Mouse (Mus musculus): ENCODE measurements at regions not wholly inside any gene's neighbourhood (a gene's known extent, or its start where the extent isn't known, plus 50 kb on each side); places are given as distances from the start of the nearest gene placed in this dataset.

DNA sequence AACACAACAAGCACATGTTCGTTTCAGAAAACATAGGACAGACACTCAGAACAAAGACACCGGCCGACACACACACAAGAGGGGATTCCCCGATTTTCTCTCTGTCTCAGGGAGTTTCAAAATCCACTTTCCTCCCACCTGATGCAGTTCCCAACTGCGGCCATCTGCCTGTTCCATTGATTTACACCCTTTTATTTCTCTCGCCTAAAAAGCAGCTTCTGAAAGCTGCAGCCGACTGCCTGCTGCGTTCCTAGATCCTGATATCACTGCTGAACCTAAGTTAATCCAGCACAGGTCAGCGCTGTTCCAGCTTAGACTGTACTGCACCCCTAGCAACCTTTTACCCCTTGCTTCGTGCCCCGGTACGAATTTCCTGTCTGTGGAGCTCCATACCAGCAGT, 237.0 kb downstream of the Impad1 start:
- Histone ChIP-seq H3K9me3 (replicated peaks; ENCODE audit: control insufficient read depth, low read length) (no peaks in the 10 kb centered on the region), H3K4me3 (ENCODE audit: low read depth, low read length) (no peak overlapping the region), H3K27me3 (ENCODE audit: control insufficient read depth, insufficient read depth, low read depth, low read length) (no peaks in the 10 kb centered on the region), H3K9ac (ENCODE audit: low read depth, low read length) (no peak overlapping the region), H3K36me3 (ENCODE audit: control insufficient read depth, insufficient read depth) (no peaks in the 10 kb centered on the region), H3K4me2 (ENCODE audit: low read depth, low read length) (no peak overlapping the region), H3K27ac (ENCODE audit: low read length) (no peak overlapping the region), H3K4me1 (ENCODE audit: control insufficient read depth, low read depth, low read length) (no peaks in the 10 kb centered on the region)
- no peak for ATAC-seq (ENCODE audit: low read depth)
- 59% methylated on average over 12 of the region's 12 CpGs for WGBS (ENCODE audit: insufficient replicate concordance)

- Histone ChIP-seq H3K36me3 (ENCODE audit: control insufficient read depth, insufficient read depth) (no peaks in the 10 kb centered on the region), H3K27ac (ENCODE audit: low read length) (no peak overlapping the region), H3K4me1 (ENCODE audit: control insufficient read depth, low read depth, low read length) (no peaks in the 10 kb centered on the region), H3K9me3 (replicated peaks; ENCODE audit: control insufficient read depth, low read length) (no peaks in the 10 kb centered on the region), H3K9ac (ENCODE audit: low read depth, low read length) (no peak overlapping the region), H3K4me2 (ENCODE audit: low read depth, low read length) (no peak overlapping the region), H3K27me3 (ENCODE audit: control insufficient read depth, insufficient read depth, low read depth, low read length) (no peaks in the 10 kb centered on the region), H3K4me3 (ENCODE audit: low read depth, low read length) (no peak overlapping the region)
- no peak for ATAC-seq (ENCODE audit: low read depth)
- WGBS (ENCODE audit: insufficient replicate concordance) = 65% methylated on average over 5 of the region's 5 CpGs
These were observed 242.9 kb downstream of the Impad1 start for GRCm38 (mm10) chr4:4550301-4550700.

DNA sequence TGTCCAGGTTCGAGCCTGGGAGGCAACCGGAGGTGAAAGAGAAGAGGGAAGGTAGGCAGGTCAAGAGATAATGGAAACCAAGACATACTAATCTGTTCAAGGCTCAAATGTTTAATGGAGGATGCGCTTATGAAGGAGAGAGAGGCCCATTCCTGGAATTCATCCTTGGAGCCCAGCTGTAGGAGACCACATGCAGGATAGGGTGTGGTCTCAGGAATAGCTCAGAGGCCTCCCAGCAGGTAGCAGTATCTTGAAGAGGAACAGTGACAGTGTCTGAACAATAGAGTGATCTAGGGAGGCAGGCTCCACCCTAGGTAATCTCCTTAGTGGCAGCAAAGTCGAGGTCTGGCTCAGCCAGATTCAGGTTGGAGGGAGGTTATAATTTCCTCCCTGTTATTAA, 243.3 kb downstream of the Impad1 start:
- Histone ChIP-seq H3K4me3 (ENCODE audit: low read depth, low read length) (no peak overlapping the region), H3K4me1 (ENCODE audit: control insufficient read depth, low read depth, low read length) (no peaks in the 10 kb centered on the region), H3K27me3 (ENCODE audit: control insufficient read depth, insufficient read depth, low read depth, low read length) (no peaks in the 10 kb centered on the region), H3K36me3 (ENCODE audit: control insufficient read depth, insufficient read depth) (no peaks in the 10 kb centered on the region), H3K9me3 (replicated peaks; ENCODE audit: control insufficient read depth, low read length) (no peaks in the 10 kb centered on the region), H3K9ac (ENCODE audit: low read depth, low read length) (no peak overlapping the region), H3K4me2 (ENCODE audit: low read depth, low read length) (no peak overlapping the region), H3K27ac (ENCODE audit: low read length) (no peak overlapping the region)
- WGBS (ENCODE audit: insufficient replicate concordance) = 53% methylated on average over 4 of the region's 4 CpGs
- no peak for ATAC-seq (ENCODE audit: low read depth)

- Histone ChIP-seq H3K9me3 (replicated peaks; ENCODE audit: control insufficient read depth, low read length) (no peaks in the 10 kb centered on the region), H3K9ac (ENCODE audit: low read depth, low read length) (no peak overlapping the region), H3K4me1 (ENCODE audit: control insufficient read depth, low read depth, low read length) (no peaks in the 10 kb centered on the region), H3K4me2 (ENCODE audit: low read depth, low read length) (no peak overlapping the region), H3K27ac (ENCODE audit: low read length) (no peak overlapping the region), H3K36me3 (ENCODE audit: control insufficient read depth, insufficient read depth) (no peaks in the 10 kb centered on the region), H3K27me3 (ENCODE audit: control insufficient read depth, insufficient read depth, low read depth, low read length) (no peaks in the 10 kb centered on the region), H3K4me3 (ENCODE audit: low read depth, low read length) (no peak overlapping the region)
- ATAC-seq (ENCODE audit: low read depth) = no peak
- 56% methylated on average over 2 of the region's 2 CpGs for WGBS (ENCODE audit: insufficient replicate concordance)
These were observed 255.9 kb downstream of the Impad1 start for GRCm38 (mm10) chr4:4537172-4537753.

GRCm38 (mm10) chr4:4532196-4532595, 261.0 kb downstream of the Impad1 start:
- Histone ChIP-seq H3K9me3 (replicated peaks; ENCODE audit: control insufficient read depth, low read length) (no peaks in the 10 kb centered on the region), H3K36me3 (ENCODE audit: control insufficient read depth, insufficient read depth) (no peaks in the 10 kb centered on the region), H3K4me3 (ENCODE audit: low read depth, low read length) (no peak overlapping the region), H3K4me2 (ENCODE audit: low read depth, low read length) (no peak overlapping the region), H3K27me3 (ENCODE audit: control insufficient read depth, insufficient read depth, low read depth, low read length) (no peaks in the 10 kb centered on the region), H3K4me1 (ENCODE audit: control insufficient read depth, low read depth, low read length) (no peaks in the 10 kb centered on the region), H3K27ac (ENCODE audit: low read length) (no peak overlapping the region), H3K9ac (ENCODE audit: low read depth, low read length) (no peak overlapping the region)
- no peak for ATAC-seq (ENCODE audit: low read depth)
- WGBS (ENCODE audit: insufficient replicate concordance) = 55% methylated on average over 4 of the region's 4 CpGs

GRCm38 (mm10) chr4:4528311-4528710, 264.8 kb downstream of the Impad1 start:
- no peaks in the 10 kb centered on the region for H3K36me3 ChIP-seq (ENCODE audit: control insufficient read depth, insufficient read depth)

DNA sequence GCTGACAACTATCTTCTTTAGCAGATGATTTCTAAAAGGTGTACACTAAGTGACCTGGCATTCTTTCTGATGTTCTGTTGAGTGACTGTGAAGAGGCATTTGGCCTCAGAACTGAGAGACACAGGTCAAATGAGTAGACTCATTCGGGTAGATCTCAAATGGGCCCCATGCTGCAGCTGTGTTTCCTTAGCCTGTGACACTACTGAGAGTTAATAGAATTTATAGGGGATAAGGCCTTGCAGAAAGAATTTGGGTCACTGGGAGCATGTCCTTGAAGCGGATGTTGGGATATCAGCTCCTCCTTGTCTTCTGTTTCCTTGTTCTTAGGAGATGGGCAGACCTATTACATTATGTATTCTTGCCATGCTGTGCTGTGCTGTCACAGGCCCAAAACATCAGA, 271.4 kb downstream of the Impad1 start:
- Histone ChIP-seq H3K4me1 (ENCODE audit: control insufficient read depth, low read depth, low read length) (no peaks in the 10 kb centered on the region), H3K9me3 (replicated peaks; ENCODE audit: control insufficient read depth, low read length) (no peaks in the 10 kb centered on the region), H3K36me3 (ENCODE audit: control insufficient read depth, insufficient read depth) (no peaks in the 10 kb centered on the region), H3K4me2 (ENCODE audit: low read depth, low read length) (no peak overlapping the region), H3K27me3 (ENCODE audit: control insufficient read depth, insufficient read depth, low read depth, low read length) (no peaks in the 10 kb centered on the region), H3K4me3 (ENCODE audit: low read depth, low read length) (no peak overlapping the region), H3K27ac (ENCODE audit: low read length) (no peak overlapping the region), H3K9ac (ENCODE audit: low read depth, low read length) (no peak overlapping the region)
- ATAC-seq (ENCODE audit: low read depth) = no peak
- 50% methylated on average over 2 of the region's 2 CpGs for WGBS (ENCODE audit: insufficient replicate concordance)

More at GRCm38 (mm10) chr4:4528311-4528710, 264.8 kb downstream of the Impad1 start:
- Histone ChIP-seq H3K4me1 (ENCODE audit: control insufficient read depth, low read depth, low read length) (no peaks in the 10 kb centered on the region), H3K4me2 (ENCODE audit: low read depth, low read length) (no peak overlapping the region), H3K9me3 (replicated peaks; ENCODE audit: control insufficient read depth, low read length) (no peaks in the 10 kb centered on the region), H3K4me3 (ENCODE audit: low read depth, low read length) (no peak overlapping the region), H3K27me3 (ENCODE audit: control insufficient read depth, insufficient read depth, low read depth, low read length) (no peaks in the 10 kb centered on the region), H3K27ac (ENCODE audit: low read length) (no peak overlapping the region), H3K9ac (ENCODE audit: low read depth, low read length) (no peak overlapping the region)
- WGBS (ENCODE audit: insufficient replicate concordance) = 70% methylated on average over 12 of the region's 12 CpGs
- no peak for ATAC-seq (ENCODE audit: low read depth)

DNA sequence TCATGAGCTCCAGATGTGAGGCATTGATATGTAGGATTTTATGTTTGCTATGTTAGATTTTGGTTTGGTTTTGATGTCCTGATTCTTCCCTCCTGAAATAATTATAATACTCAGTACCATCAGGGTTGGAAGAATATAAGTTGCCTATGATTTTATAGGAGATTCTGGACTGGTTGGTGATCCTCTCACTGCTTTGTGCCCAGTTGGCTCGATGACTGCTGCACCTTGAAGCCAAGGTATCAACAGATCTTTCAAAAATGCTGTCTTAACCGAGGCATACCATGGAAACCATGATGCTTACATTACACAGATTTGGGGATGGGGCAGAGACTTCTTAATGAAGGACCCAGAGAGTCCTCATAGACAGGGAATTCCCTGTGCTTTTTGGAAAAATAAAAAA, 274.4 kb downstream of the Impad1 start:
- Histone ChIP-seq H3K9me3 (replicated peaks; ENCODE audit: control insufficient read depth, low read length) (no peaks in the 10 kb centered on the region), H3K9ac (ENCODE audit: low read depth, low read length) (no peak overlapping the region), H3K27ac (ENCODE audit: low read length) (no peak overlapping the region), H3K36me3 (ENCODE audit: control insufficient read depth, insufficient read depth) (no peaks in the 10 kb centered on the region), H3K4me2 (ENCODE audit: low read depth, low read length) (no peak overlapping the region), H3K4me1 (ENCODE audit: control insufficient read depth, low read depth, low read length) (no peaks in the 10 kb centered on the region), H3K27me3 (ENCODE audit: control insufficient read depth, insufficient read depth, low read depth, low read length) (no peaks in the 10 kb centered on the region), H3K4me3 (ENCODE audit: low read depth, low read length) (no peak overlapping the region)
- ATAC-seq (ENCODE audit: low read depth) = no peak
- WGBS (ENCODE audit: insufficient replicate concordance) = 57% methylated on average over 2 of the region's 2 CpGs

DNA sequence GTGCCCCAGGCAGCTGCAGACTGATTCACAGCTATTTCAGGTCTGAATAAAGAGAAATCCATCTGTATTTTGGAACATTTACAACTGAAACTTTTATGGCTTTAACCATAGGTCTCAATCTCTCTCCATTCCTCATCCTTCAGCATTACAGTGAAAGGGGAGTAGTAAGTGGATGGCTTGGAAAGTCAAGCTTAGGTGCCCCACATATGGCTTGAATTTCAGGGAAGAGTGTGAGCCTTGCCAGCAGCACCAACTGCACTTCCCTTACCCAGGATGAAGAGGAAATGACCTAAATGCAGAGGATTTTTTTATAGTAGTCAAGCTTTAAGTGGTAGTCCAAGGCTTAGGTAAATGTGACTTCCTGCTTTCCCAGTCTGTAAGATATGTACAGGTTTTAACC, 279.8 kb downstream of the Impad1 start:
- Histone ChIP-seq H3K4me2 (ENCODE audit: low read depth, low read length) (no peak overlapping the region), H3K4me1 (ENCODE audit: control insufficient read depth, low read depth, low read length) (no peaks in the 10 kb centered on the region), H3K9me3 (replicated peaks; ENCODE audit: control insufficient read depth, low read length) (no peaks in the 10 kb centered on the region), H3K27ac (ENCODE audit: low read length) (no peak overlapping the region), H3K9ac (ENCODE audit: low read depth, low read length) (no peak overlapping the region), H3K27me3 (ENCODE audit: control insufficient read depth, insufficient read depth, low read depth, low read length) (no peaks in the 10 kb centered on the region), H3K4me3 (ENCODE audit: low read depth, low read length) (no peak overlapping the region), H3K36me3 (ENCODE audit: control insufficient read depth, insufficient read depth) (no peaks in the 10 kb centered on the region)
- ATAC-seq (ENCODE audit: low read depth) = no peak

Data from liver, embryonic 16.5 days (tissue).